In the genomic region with DNA sequence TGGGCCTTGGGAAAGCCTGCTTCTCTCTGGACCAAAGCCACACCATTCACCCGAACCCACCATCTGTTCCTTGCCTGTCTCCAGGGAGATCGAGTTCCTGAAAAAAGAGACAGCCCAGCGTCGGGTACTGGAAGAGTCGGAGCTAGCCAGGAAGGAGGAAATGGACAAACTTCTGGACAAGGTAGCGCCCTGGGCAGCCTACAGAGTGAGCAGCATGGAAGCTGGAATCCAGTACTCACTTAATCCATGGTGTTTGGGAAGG, we compare ENCODE assay signal across 16 mouse cellular contexts. TPM values are rescaled to one million over a fixed set of nuclear protein-coding genes. Genes with fewer than 3 reads are reported as not detected.
DNase-seq lines count a peak whose midpoint lies in the region; ATAC-seq lines count a peak whose summit lies in the region.
"Had no signal": no experiment of that assay in that cellular context is flagged by ENCODE, and none has a peak within 500 bp of the region (broad histone marks: within the 10 kb centered on the region; RNA-seq: fewer than 3 reads in every experiment).

No protein-coding gene starts in this region.

- 0 out of 2 replicates have a peak overlapping the region, but pooled peaks have one; percentile 64 for H3K27ac ChIP-seq in heart, embryonic 13.5 days (replicated peaks)
- 0 out of 2 replicates have a peak overlapping the region, but pooled peaks have one; percentile 40 for H3K27ac ChIP-seq in midbrain, embryonic 13.5 days
- no peak overlapping the region for H3K27ac ChIP-seq in midbrain, embryonic 15.5 days

- no peak for ATAC-seq in heart, embryonic 13.5 days (ENCODE audit: extremely low read depth, insufficient number of reproducible peaks, low FRiP score, low TSS enrichment)
- ATAC-seq in midbrain, embryonic 13.5 days, result no peak
- no peak for ATAC-seq in midbrain, embryonic 15.5 days (replicated peaks)
- no peak for ATAC-seq in granulocyte monocyte progenitor cell, adult 5-6 weeks (replicated peaks; ENCODE audit: poor library complexity, severe bottlenecking)

- peak overlapping the region; percentile 34; the same call in 1 of the 2 replicates for H3K9ac ChIP-seq in heart, embryonic 13.5 days
- H3K9ac ChIP-seq in midbrain, embryonic 13.5 days (replicated peaks), result no peak overlapping the region
- no peak overlapping the region for H3K9ac ChIP-seq in midbrain, embryonic 15.5 days
- H3K9ac ChIP-seq: embryonic facial prominence, embryonic 12.5 days; neural tube, embryonic 15.5 days had no signal

- H3K4me3 ChIP-seq in heart, embryonic 13.5 days, result no peak overlapping the region
- no peak overlapping the region for H3K4me3 ChIP-seq in midbrain, embryonic 13.5 days (replicated peaks)
- H3K4me3 ChIP-seq in midbrain, embryonic 15.5 days, result no peak overlapping the region
- H3K4me3 ChIP-seq: embryonic facial prominence, embryonic 12.5 days; neural tube, embryonic 15.5 days had no signal

- peaks cover 73% of the 10 kb centered on the region for H3K4me1 ChIP-seq in heart, embryonic 13.5 days
- H3K4me1 ChIP-seq in midbrain, embryonic 13.5 days (replicated peaks), result peaks cover 65% of the 10 kb centered on the region
- peaks cover 47% of the 10 kb centered on the region for H3K4me1 ChIP-seq in midbrain, embryonic 15.5 days

- H3K36me3 ChIP-seq in heart, embryonic 13.5 days, result peaks cover 57% of the 10 kb centered on the region
- H3K36me3 ChIP-seq in midbrain, embryonic 13.5 days, result peaks cover 54% of the 10 kb centered on the region
- H3K36me3 ChIP-seq in midbrain, embryonic 15.5 days (replicated peaks), result peaks cover 19% of the 10 kb centered on the region

- H3K9me3 ChIP-seq in heart, embryonic 13.5 days, result no peaks in the 10 kb centered on the region
- H3K9me3 ChIP-seq in midbrain, embryonic 13.5 days, result no peaks in the 10 kb centered on the region
- H3K9me3 ChIP-seq in midbrain, embryonic 15.5 days, result no peaks in the 10 kb centered on the region
- H3K9me3 ChIP-seq: embryonic facial prominence, embryonic 12.5 days; neural tube, embryonic 15.5 days had no signal

- no peaks in the 10 kb centered on the region for H3K27me3 ChIP-seq in heart, embryonic 13.5 days (replicated peaks)
- H3K27me3 ChIP-seq in midbrain, embryonic 13.5 days, result no peaks in the 10 kb centered on the region
- no peaks in the 10 kb centered on the region for H3K27me3 ChIP-seq in midbrain, embryonic 15.5 days (replicated peaks)
- H3K27me3 ChIP-seq: embryonic facial prominence, embryonic 12.5 days; neural tube, embryonic 15.5 days had no signal

- WGBS in heart, embryonic 13.5 days, result 64% methylated on average over 6 of the region's 6 CpGs
- 60% methylated on average over 6 of the region's 6 CpGs for WGBS in midbrain, embryonic 13.5 days
- 60% methylated on average over 6 of the region's 6 CpGs for WGBS in midbrain, embryonic 15.5 days

- H3K4me2 ChIP-seq in heart, embryonic 13.5 days, result no peak overlapping the region
- H3K4me2 ChIP-seq in midbrain, embryonic 13.5 days (replicated peaks), result no peak overlapping the region
- H3K4me2 ChIP-seq in midbrain, embryonic 15.5 days, result no peak overlapping the region
- H3K4me2 ChIP-seq: embryonic facial prominence, embryonic 12.5 days; midbrain, embryonic 11.5 days; neural tube, embryonic 15.5 days had no signal

- DNase-seq in cerebellum, adult 11 months, result peak; percentile 37
- no peak for DNase-seq in cerebellum, adult 9-11 months
- no peak for DNase-seq in heart, adult 8-10 months (ENCODE audit: low spot score)
- no peak for DNase-seq in embryo, embryonic 11 days
- DNase-seq: adrenal gland, postnatal 36 days; cerebellum, adult 8-10 months; kidney, postnatal 14 days; lung, postnatal 14 days; thymus, adult 18-20 months had no signal

RNA-seq across cellular contexts. Expression of a gene that starts 4.8 kb away (rescaled TPM):
- 11.6 and 11.7 TPM in 2 replicates for polyA plus RNA-seq in heart, embryonic 13.5 days (2015; fragmentation: Nextera tagmentation; extraction: Ambion mirVana)
- total RNA-seq in heart, adult 8-10 months (2022), result 1 to 10 TPM in 2 of 4 experiments, under 1 TPM in 2; 0.72 to 1.1 (median 0.96) TPM
- 123 and 141 TPM in 2 replicates for polyA plus RNA-seq in midbrain, embryonic 13.5 days (2015; fragmentation: Nextera tagmentation; extraction: Ambion mirVana)
- 171 and 177 TPM in 2 replicates for polyA plus RNA-seq in midbrain, embryonic 15.5 days (2015; fragmentation: Nextera tagmentation; extraction: Ambion mirVana)
- total RNA-seq in granulocyte monocyte progenitor cell, adult 5-6 weeks (2014; fragmentation: Nextera tagmentation), result 0.34 and 0.49 TPM in 2 replicates
- total RNA-seq in granulocyte monocyte progenitor cell, adult 5-6 weeks (2017), result 0.05 and 0.65 TPM in 2 replicates

RNA-seq across cellular contexts. Expression of a gene that starts 14.0 kb away (rescaled TPM):
- 6.5 and 6.8 TPM in 2 replicates for polyA plus RNA-seq in heart, embryonic 13.5 days (2015; fragmentation: Nextera tagmentation; extraction: Ambion mirVana)
- 10 to 100 TPM; 43.9 to 47.4 (median 45.6) TPM for total RNA-seq in heart, adult 8-10 months (2022)
- polyA plus RNA-seq in midbrain, embryonic 13.5 days (2015; fragmentation: Nextera tagmentation; extraction: Ambion mirVana), result 17.4 and 17.8 TPM in 2 replicates
- polyA plus RNA-seq in midbrain, embryonic 15.5 days (2015; fragmentation: Nextera tagmentation; extraction: Ambion mirVana), result 20.5 and 22.2 TPM in 2 replicates
- 50.3 and 61.7 TPM in 2 replicates for total RNA-seq in granulocyte monocyte progenitor cell, adult 5-6 weeks (2014; fragmentation: Nextera tagmentation)
- 67.7 and 71.9 TPM in 2 replicates for total RNA-seq in granulocyte monocyte progenitor cell, adult 5-6 weeks (2017)

RNA-seq across cellular contexts. Expression of a gene that starts 28.7 kb away (rescaled TPM):
- 27.0 and 29.2 TPM in 2 replicates for polyA plus RNA-seq in heart, embryonic 13.5 days (2015; fragmentation: Nextera tagmentation; extraction: Ambion mirVana)
- 100 to 1,000 TPM; 202 to 221 (median 208) TPM for total RNA-seq in heart, adult 8-10 months (2022)
- 0.17 TPM in 1 of 2 replicates, not detected in the other for polyA plus RNA-seq in midbrain, embryonic 13.5 days (2015; fragmentation: Nextera tagmentation; extraction: Ambion mirVana)
- not detected in 2 replicates for polyA plus RNA-seq in midbrain, embryonic 15.5 days (2015; fragmentation: Nextera tagmentation; extraction: Ambion mirVana)
- not detected in 2 replicates for total RNA-seq in granulocyte monocyte progenitor cell, adult 5-6 weeks (2014; fragmentation: Nextera tagmentation)
- total RNA-seq in granulocyte monocyte progenitor cell, adult 5-6 weeks (2017), result not detected in 2 replicates
- total RNA-seq: adrenal gland, postnatal 36 days had no signal
- polyA plus RNA-seq: midbrain, embryonic 11.5 days had no signal

RNA-seq across cellular contexts. Expression of a gene that starts 36.3 kb away (rescaled TPM):
- polyA plus RNA-seq in heart, embryonic 13.5 days (2015; fragmentation: Nextera tagmentation; extraction: Ambion mirVana), result 77.9 and 81.1 TPM in 2 replicates
- 100 to 1,000 TPM; 469 to 545 (median 504) TPM for total RNA-seq in heart, adult 8-10 months (2022)
- polyA plus RNA-seq in midbrain, embryonic 13.5 days (2015; fragmentation: Nextera tagmentation; extraction: Ambion mirVana), result 21.4 and 24.7 TPM in 2 replicates
- polyA plus RNA-seq in midbrain, embryonic 15.5 days (2015; fragmentation: Nextera tagmentation; extraction: Ambion mirVana), result 27.4 and 28.2 TPM in 2 replicates
- total RNA-seq in granulocyte monocyte progenitor cell, adult 5-6 weeks (2014; fragmentation: Nextera tagmentation), result 8.5 and 9.8 TPM in 2 replicates
- 0.60 and 1.8 TPM in 2 replicates for total RNA-seq in granulocyte monocyte progenitor cell, adult 5-6 weeks (2017)

RNA-seq across cellular contexts. Expression of a gene that starts 37.5 kb away (rescaled TPM):
- 0.23 TPM in 1 of 2 replicates, not detected in the other for polyA plus RNA-seq in heart, embryonic 13.5 days (2015; fragmentation: Nextera tagmentation; extraction: Ambion mirVana)
- not detected for total RNA-seq in heart, adult 8-10 months (2022)
- polyA plus RNA-seq in midbrain, embryonic 13.5 days (2015; fragmentation: Nextera tagmentation; extraction: Ambion mirVana), result not detected in 2 replicates
- not detected in 2 replicates for polyA plus RNA-seq in midbrain, embryonic 15.5 days (2015; fragmentation: Nextera tagmentation; extraction: Ambion mirVana)
- total RNA-seq in granulocyte monocyte progenitor cell, adult 5-6 weeks (2014; fragmentation: Nextera tagmentation), result not detected in 2 replicates
- not detected in 2 replicates for total RNA-seq in granulocyte monocyte progenitor cell, adult 5-6 weeks (2017)
- total RNA-seq: adrenal gland, postnatal 36 days had no signal
- polyA plus RNA-seq: embryonic facial prominence, embryonic 12.5 days; midbrain, embryonic 11.5 days; neural tube, embryonic 15.5 days had no signal

Comparison
In these comparisons a context has a peak if more than half of its experiments do, and no peak if none do; other contexts are left out.
1. RNA of a gene that starts 28.7 kb away (polyA plus RNA-seq): 27.0 to 29.2 TPM in heart, embryonic 13.5 days; 0.17 TPM in midbrain, embryonic 13.5 days and not detected in midbrain, embryonic 15.5 days; every median in the first group is over 10 times any median in the second.